Mouse (Mus musculus) spleen, adult 2 months (tissue): Measurements from ENCODE around the gene Zfp148. TPM values are rescaled to one million over a fixed set of nuclear protein-coding genes. Genes with fewer than 3 reads are reported as not detected.

ENCODE experiments used
- DNase-seq, 2 experiments: peaks; one replicate each; pipeline versions ENCODE4 v3.0.0 to v3.0.0-alpha.2; 2012 to 2021; ENCODE audit warnings: low spot score in 2 of 2, low read depth in 1 of 2
- H3K27ac ChIP-seq: fragments of 200-500 bp; 2 replicates; pipeline ENCODE4 v1.5.1; 2012; ENCODE audit warnings: low read length, inconsistent platforms; ENCODE audit not compliant: insufficient read depth
- H3K27me3 ChIP-seq: fragments of 200-500 bp; 2 replicates; pipeline ENCODE4 v1.6.1; 2012; ENCODE audit warnings: mild to moderate bottlenecking, moderate library complexity, low read length, inconsistent platforms; ENCODE audit not compliant: control insufficient read depth, insufficient read depth
- H3K36me3 ChIP-seq: fragments of 200-500 bp; 2 replicates; pipeline ENCODE4 v1.6.1; 2012; ENCODE audit warnings: mild to moderate bottlenecking, low read length, inconsistent platforms; ENCODE audit not compliant: control insufficient read depth, insufficient read depth
- H3K4me1 ChIP-seq: fragments of 200-500 bp; 2 replicates; pipeline ENCODE4 v1.6.1; 2011; ENCODE audit warnings: inconsistent platforms; ENCODE audit not compliant: control insufficient read depth, insufficient read depth, insufficient read length
- H3K4me3 ChIP-seq: fragments of 200-500 bp; 2 replicates; pipeline ENCODE4 v1.5.1; 2011; ENCODE audit warnings: mild to moderate bottlenecking, inconsistent platforms; ENCODE audit not compliant: insufficient read depth, insufficient read length; ENCODE audit errors: extremely low read depth
- CTCF ChIP-seq: fragments of 200-500 bp; IDR thresholded peaks from 2 replicates; pipeline ENCODE4 v1.5.1; 2011; ENCODE audit warnings: mild to moderate bottlenecking, inconsistent platforms; ENCODE audit not compliant: insufficient read depth, insufficient read length, insufficient replicate concordance; ENCODE audit errors: extremely low read depth
- POLR2A ChIP-seq: fragments of 200-500 bp; IDR thresholded peaks from 2 replicates; pipeline ENCODE4 v1.6.1; 2011; ENCODE audit warnings: low read depth, low read length, inconsistent platforms
- WGBS: fragments of 180-500 bp; shearing (Covaris S2); methylation state at CpG from one replicate; pipeline ENCODE4 v1.1.7; 2018; 5-methylcytosine and 5-hydroxymethylcytosine counted together
- polyA plus RNA-seq: library from polyadenylated mRNA; depleted of rRNA; stranded (reverse); fragments of >200 nt; gene quantifications from 2 replicates; pipeline ENCODE4 v1.2.3, GENCODE M21; 2012

Gene Zfp148
- polyA plus RNA-seq, 1 experiment, result 5.0 TPM

GRCm38 (mm10) chr16:33512555-33512954 is 131.9 kb downstream of the Zfp148 start:
- peaks cover 3% of the 10 kb centered on the region; the same call in 1 of the 2 replicates for H3K4me1 ChIP-seq
- no peak for TF ChIP-seq POLR2A
- no peak for TF ChIP-seq CTCF
- no peaks in the 10 kb centered on the region for H3K36me3 ChIP-seq
- H3K27ac ChIP-seq, result no peak overlapping the region
- 88% methylated on average over 6 of the region's 6 CpGs for WGBS
- no peak for DNase-seq
- H3K27me3 ChIP-seq, result no peaks in the 10 kb centered on the region; the same call in 1 of the 2 replicates
- H3K4me3 ChIP-seq, result no peak overlapping the region

GRCm38 (mm10) chr16:33516807-33517565 is 136.3 kb downstream of the Zfp148 start, which contains the start of gene Slc12a8:
Slc12a8 (plus strand) TSS chr16:33517328.
- Histone ChIP-seq H3K4me1 (peaks cover 3% of the 10 kb centered on the region; the same call in 1 of the 2 replicates), H3K27ac (no peak within 1 kb of the TSS), H3K27me3 (no peaks in the 10 kb centered on the region; the same call in 1 of the 2 replicates), H3K4me3 (no peak within 1 kb of the TSS), H3K36me3 (no peaks in the 10 kb centered on the region)
- DNase-seq, result no peak
- TF ChIP-seq CTCF, result no peak
- TF ChIP-seq POLR2A, result no peak
- WGBS, result 24% methylated on average over 27 of the region's 27 CpGs

GRCm38 (mm10) chr16:33517627-33518026 is 137.0 kb downstream of the Zfp148 start:
- H3K4me3 ChIP-seq, result no peak overlapping the region
- no peak for DNase-seq
- 58% methylated on average over 4 of the region's 4 CpGs for WGBS

GRCm38 (mm10) chr16:33518236-33518635 is 137.6 kb downstream of the Zfp148 start:
- Histone ChIP-seq H3K27me3 (no peaks in the 10 kb centered on the region), H3K4me1 (peaks cover 3% of the 10 kb centered on the region; the same call in 1 of the 2 replicates), H3K4me3 (no peak overlapping the region), H3K27ac (no peak overlapping the region), H3K36me3 (no peaks in the 10 kb centered on the region)
- TF ChIP-seq CTCF, result no peak
- no peak for TF ChIP-seq POLR2A
- WGBS, result 84% methylated on average over 7 of the region's 7 CpGs
- no peak for DNase-seq

More at GRCm38 (mm10) chr16:33517627-33518026, 137.0 kb downstream of the Zfp148 start:
- Histone ChIP-seq H3K27me3 (no peaks in the 10 kb centered on the region; the same call in 1 of the 2 replicates), H3K27ac (no peak overlapping the region), H3K36me3 (no peaks in the 10 kb centered on the region), H3K4me1 (peaks cover 3% of the 10 kb centered on the region; the same call in 1 of the 2 replicates)
- TF ChIP-seq CTCF (no peak), POLR2A (no peak)

GRCm38 (mm10) chr16:33519916-33520568 is 139.4 kb downstream of the Zfp148 start:
- no peak for TF ChIP-seq CTCF
- no peak for TF ChIP-seq POLR2A

GRCm38 (mm10) chr16:33522516-33522915 is 141.9 kb downstream of the Zfp148 start:
- no peak for DNase-seq
- no peaks in the 10 kb centered on the region for H3K27me3 ChIP-seq
- no peak overlapping the region for H3K4me3 ChIP-seq
- no peak overlapping the region for H3K27ac ChIP-seq
- H3K36me3 ChIP-seq, result no peaks in the 10 kb centered on the region
- H3K4me1 ChIP-seq, result no peaks in the 10 kb centered on the region
- no peak for TF ChIP-seq CTCF
- TF ChIP-seq POLR2A, result no peak
- WGBS, result 66% methylated on average over 4 of the region's 4 CpGs

More at GRCm38 (mm10) chr16:33519916-33520568, 139.4 kb downstream of the Zfp148 start:
- Histone ChIP-seq H3K27me3 (no peaks in the 10 kb centered on the region), H3K4me1 (peaks cover 3% of the 10 kb centered on the region; the same call in 1 of the 2 replicates), H3K27ac (no peak overlapping the region), H3K36me3 (no peaks in the 10 kb centered on the region), H3K4me3 (no peak overlapping the region)
- 80% methylated on average over 6 of the region's 6 CpGs for WGBS
- DNase-seq, result no peak
